Mouse (Mus musculus): ENCODE results near the gene Selenoo.

Gene Selenoo

GRCm38 (mm10) chr15:89076156-89076731, 12.6 kb upstream of the Selenoo start:
- peak; percentile 83 to 86 for DNase-seq

GRCm38 (mm10) chr15:89078208-89078836, 10.6 kb upstream of the Selenoo start:
- no peak for DNase-seq

- DNase-seq: no peak
These were observed 5.0 kb upstream of the Selenoo start for GRCm38 (mm10) chr15:89083906-89084305.

- peak; percentile 45 to 61 for DNase-seq
These were observed 4.1 kb upstream of the Selenoo start for GRCm38 (mm10) chr15:89084826-89085225.

GRCm38 (mm10) chr15:89089248-89090051, 566 bp downstream of the Selenoo start:
- DNase-seq: peak in 1 of 2 experiments; percentile 73

- no peak for DNase-seq
These were observed 1.8 kb downstream of the Selenoo start for GRCm38 (mm10) chr15:89090662-89091061.

GRCm38 (mm10) chr15:89092181-89092580, 3.3 kb downstream of the Selenoo start:
- DNase-seq: no peak

GRCm38 (mm10) chr15:89097450-89097849, 8.6 kb downstream of the Selenoo start:
- DNase-seq: no peak

- DNase-seq: peak; percentile 80 to 81
These were observed 9.7 kb downstream of the Selenoo start for GRCm38 (mm10) chr15:89098616-89099015.

GRCm38 (mm10) chr15:89100823-89101222, 11.9 kb downstream of the Selenoo start:
- peak in 1 of 2 experiments; percentile 32 for DNase-seq

- DNase-seq: no peak
These were observed 13.8 kb downstream of the Selenoo start for GRCm38 (mm10) chr15:89102646-89103045.

- peak; percentile 80 to 83 for DNase-seq
These were observed 15.0 kb downstream of the Selenoo start for GRCm38 (mm10) chr15:89103921-89104320.

GRCm38 (mm10) chr15:89104425-89104824, 15.5 kb downstream of the Selenoo start:
- peak; percentile 95 for DNase-seq

- DNase-seq: peak; percentile 83 to 85
These were observed 17.2 kb downstream of the Selenoo start for GRCm38 (mm10) chr15:89106073-89106472.

GRCm38 (mm10) chr15:89106976-89107375, 18.1 kb downstream of the Selenoo start:
- no peak for DNase-seq

GRCm38 (mm10) chr15:89110147-89110546, 21.3 kb downstream of the Selenoo start:
- DNase-seq: peak; percentile 70 to 80

GRCm38 (mm10) chr15:89118007-89118406, 29.1 kb downstream of the Selenoo start:
- peak in 1 of 2 experiments; percentile 28 for DNase-seq

GRCm38 (mm10) chr15:89122649-89123366, 33.9 kb downstream of the Selenoo start, which contains the start of gene Tubgcp6:
Tubgcp6 (minus strand) TSS chr15:89123112.
- DNase-seq: peak; percentile 98

- peak; percentile 68 to 77 for DNase-seq
These were observed 34.7 kb downstream of the Selenoo start for GRCm38 (mm10) chr15:89123595-89123994.

GRCm38 (mm10) chr15:89124312-89124711, 35.4 kb downstream of the Selenoo start:
- DNase-seq: no peak

- no peak for DNase-seq
These were observed 36.5 kb downstream of the Selenoo start for GRCm38 (mm10) chr15:89125351-89125750.

- DNase-seq: no peak
These were observed 37.7 kb downstream of the Selenoo start for GRCm38 (mm10) chr15:89126622-89127021.
